Mouse (Mus musculus) lung, adult 18-20 months (tissue): ENCODE data around the gene A230072I06Rik.
A peak's percentile ranks its signal among the peaks of the same experiment; 100 is the strongest.

Source experiments
- DNase-seq, 2 experiments: peaks; one replicate each; pipeline ENCODE4 v3.0.0; 2022; ENCODE audit warnings: mixed read lengths in 2 of 2

A230072I06Rik gene

GRCm38 (mm10) chr8:12278663-12279312 is at the start of gene A230072I06Rik:
TSS of gene A230072I06Rik (plus strand) at chr8:12278819.
- peak in 1 of 2 experiments; percentile 7 for DNase-seq

- DNase-seq = no peak
Measured at GRCm38 (mm10) chr8:12234039-12234438, 44.6 kb upstream of the A230072I06Rik start.

DNA sequence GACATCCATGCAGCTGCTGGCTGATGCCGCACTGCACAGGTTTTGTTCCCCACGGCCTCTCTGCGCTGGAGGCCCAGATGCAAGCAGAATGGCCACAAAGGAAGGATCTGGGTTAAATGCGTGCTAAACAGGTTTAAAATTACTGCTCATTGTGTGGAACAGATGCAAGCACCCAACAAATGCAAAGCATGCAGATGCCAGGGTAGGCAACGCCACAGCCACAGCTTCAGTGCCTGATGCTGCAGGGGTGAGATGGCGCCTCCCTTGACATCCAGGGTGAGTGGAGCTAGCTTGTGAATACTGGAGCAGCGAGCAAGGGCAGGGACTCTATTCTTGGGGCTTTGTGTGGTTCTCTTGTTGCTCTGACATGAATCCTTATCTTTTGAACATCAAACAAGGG is 39.8 kb upstream of the A230072I06Rik start:
- DNase-seq = no peak

- no peak for DNase-seq
Measured at GRCm38 (mm10) chr8:12240143-12240542, 38.5 kb upstream of the A230072I06Rik start.

DNA sequence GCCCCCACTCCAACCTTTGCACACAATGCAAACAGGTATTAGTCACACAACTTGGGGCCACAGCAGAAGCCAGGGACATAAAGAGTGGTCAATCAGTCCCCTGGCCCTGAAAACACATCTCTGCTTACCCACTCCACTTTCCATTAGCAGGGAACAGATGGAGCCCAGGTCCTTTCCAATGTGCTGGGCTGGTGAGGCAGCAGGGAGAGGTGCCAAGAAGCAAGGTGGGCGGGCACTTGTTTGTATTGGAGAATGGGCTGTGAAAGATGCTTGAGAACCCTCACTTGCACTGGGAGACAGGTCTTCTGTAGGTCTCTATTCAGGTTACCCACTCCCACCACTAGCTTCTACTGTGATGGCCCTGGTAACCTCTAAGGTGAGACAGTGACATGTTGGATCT is 34.9 kb upstream of the A230072I06Rik start:
- no peak for DNase-seq

GRCm38 (mm10) chr8:12259890-12260289 is 18.7 kb upstream of the A230072I06Rik start:
- DNase-seq = no peak

DNA sequence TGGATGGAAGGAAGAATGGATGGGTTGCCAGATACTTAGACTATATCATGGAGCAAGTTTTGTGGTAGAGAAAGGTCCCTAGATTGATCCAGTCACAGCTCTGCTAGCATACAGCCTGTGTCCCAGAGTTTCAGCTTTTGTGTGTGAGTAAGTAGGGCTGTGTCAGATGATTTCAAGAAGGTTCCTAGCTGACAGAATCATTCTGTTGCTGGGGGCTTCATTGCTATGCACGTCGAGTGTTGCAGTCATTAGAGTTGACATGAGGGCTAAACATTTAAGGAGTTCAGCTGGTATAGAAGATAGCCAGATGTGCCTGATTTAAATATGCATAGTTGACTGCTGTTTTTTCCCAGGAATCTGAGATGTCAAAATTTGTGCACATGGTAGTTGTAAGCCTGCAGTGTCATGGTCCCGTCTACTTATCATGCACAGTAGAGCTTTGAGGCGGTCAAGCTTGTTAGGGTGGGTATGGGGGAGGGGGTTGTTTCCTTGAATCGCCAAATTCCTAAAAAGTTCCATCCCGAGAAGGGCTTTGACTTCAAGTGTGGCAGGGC is 18.1 kb upstream of the A230072I06Rik start:
- DNase-seq = no peak

DNA sequence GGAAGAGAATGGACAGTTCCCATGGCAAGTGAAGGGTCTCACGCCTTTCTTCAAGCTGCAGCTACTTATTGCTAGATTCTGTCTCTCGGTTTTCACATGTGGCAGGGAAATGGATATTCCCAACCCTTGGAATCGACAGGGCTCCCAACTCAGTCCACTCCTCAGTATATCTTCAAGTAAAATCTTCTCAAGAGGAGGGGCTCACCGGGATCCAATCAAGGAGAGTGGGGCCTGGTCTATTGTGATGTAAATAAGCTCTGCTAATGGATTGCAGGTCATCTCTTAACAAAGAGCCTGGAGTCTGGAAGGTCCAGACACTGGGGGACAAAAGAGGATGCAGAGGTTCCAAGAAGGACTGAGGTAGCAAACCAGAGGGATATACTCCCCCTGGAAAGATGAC is 17.1 kb upstream of the A230072I06Rik start:
- DNase-seq = no peak

DNA sequence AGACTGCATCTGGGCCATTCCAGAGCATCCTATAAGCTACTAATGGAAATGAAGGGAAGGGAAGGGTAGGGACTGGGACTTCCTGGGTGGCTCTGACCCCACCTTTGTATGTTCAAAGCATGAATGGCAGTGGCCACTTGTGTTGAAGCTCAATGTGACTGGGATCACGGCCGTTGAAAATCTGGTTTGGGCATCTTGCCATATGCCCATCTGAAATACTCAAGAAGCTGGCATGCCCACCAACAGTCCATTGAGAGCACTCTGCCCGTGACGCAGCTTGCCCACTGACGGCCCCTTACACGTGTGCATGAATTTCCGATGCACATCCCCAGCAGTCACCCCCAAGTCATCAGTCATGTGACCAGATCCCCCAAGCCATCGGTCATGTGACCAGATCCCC is 13.6 kb upstream of the A230072I06Rik start:
- no peak for DNase-seq

GRCm38 (mm10) chr8:12267863-12268262 is 10.8 kb upstream of the A230072I06Rik start:
- DNase-seq = no peak

GRCm38 (mm10) chr8:12268306-12268829 is 10.3 kb upstream of the A230072I06Rik start:
- no peak for DNase-seq

DNA sequence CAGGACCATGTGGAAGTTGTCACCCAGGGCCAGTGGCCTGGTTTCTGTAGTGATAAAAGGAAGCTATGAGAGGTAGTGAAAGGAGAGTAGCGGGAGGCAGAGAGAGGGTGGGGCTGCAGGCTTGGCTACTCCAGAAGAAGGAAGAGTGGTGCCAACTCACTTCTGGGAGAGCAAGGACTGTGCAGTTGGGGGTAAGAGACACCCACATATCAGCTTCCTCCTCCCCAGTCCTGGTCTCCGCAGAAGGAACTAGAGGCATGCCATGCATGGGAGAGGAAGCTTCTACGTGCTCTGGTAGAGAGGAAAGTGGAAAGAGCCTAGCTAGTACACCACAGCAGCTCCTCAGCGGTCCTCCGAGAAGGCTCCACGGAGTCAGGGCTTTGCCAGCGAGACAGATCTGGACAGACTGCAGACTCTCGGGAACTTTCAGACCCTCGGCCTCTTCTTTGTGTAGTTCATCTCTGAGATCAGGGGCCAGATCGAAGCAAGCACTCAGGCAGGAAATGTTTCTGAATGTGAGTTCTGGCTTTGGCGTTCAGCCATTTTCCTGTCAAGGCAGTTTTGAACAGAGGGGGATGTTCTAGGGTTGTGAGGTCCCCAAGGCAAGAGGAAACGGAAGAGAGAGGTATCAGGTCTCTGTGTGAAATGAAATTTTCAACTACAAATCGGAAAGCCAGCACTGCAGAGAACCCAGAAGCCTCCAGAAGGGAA is 1.0 kb downstream of the A230072I06Rik start:
- no peak for DNase-seq

DNA sequence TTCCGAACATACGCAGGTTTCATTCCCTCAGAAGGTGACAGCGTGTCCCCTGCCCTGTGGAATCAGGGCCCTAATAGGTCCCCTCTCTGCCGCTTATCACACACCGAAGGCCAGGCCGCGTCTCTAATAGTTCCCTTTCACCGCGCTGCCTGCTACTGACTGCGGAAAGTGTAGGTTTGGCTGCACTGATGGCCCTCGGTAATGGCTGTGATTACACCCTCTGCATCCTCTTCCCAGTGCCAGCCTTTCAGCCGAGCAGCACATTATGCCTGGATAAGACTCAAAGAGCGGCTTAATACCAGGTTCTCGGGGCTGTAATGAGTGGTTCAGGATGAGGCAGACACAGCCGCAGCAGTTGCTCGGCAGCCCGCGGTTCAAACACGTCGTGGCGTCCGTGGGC is 3.5 kb downstream of the A230072I06Rik start:
- no peak for DNase-seq

- no peak for DNase-seq
Measured at GRCm38 (mm10) chr8:12290551-12290950, 11.9 kb downstream of the A230072I06Rik start.

- DNase-seq = no peak
Measured at GRCm38 (mm10) chr8:12298326-12298950, 19.8 kb downstream of the A230072I06Rik start.

DNA sequence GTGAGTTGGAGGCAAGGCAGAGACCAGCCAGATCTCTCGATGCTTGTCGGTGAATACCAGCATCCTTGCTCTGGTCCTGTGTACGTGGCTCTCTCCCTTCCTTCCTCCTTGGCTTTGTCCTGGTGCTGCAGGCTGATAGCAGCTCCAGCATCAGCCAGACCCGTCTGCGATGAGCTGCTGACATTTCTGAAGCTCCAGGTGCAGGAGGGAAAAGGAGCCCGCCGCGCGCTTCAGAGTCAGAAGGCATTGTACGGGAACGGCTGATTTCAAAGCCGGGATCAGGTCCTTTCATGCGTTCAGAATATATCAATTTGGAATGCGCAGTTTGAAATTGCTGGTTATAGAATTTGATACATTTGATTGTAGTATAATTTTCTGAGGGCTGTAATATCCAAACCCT is 23.4 kb downstream of the A230072I06Rik start:
- no peak for DNase-seq

DNA sequence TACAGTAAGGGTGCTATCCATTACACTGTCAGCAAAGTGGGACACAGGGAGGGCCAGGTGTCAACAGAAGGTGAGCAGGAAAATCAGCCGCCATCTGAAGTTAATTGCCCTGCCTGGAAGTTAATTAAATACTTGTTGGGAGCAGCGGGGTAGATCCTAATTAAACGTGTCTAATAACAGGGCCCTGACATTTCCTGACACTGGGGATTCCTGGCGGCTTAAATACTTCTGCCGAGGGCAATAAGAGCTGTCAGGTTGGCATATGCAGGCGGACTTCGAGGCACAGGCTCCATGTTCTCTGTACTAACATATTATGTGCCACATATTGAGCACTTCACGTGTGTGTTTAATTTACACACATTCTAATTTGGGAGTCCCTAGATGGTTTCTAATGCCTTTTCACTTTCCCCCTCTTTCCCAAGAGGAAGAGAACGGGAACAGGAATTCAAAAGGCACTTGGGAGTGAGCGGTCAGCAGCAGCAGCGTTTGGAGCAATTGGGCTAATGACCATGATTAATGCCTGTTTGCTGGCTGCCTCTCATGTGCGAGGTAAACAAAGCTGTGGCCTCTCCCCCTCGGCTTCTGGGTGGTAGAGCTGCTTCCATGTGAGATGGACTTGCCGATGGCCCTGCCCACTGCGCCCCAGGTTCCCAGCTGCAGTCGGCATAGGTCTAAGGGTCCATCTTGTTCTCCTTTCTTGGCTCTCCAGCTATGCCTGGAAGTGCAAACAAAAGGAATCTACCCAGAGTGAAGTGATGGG is 34.5 kb downstream of the A230072I06Rik start:
- no peak for DNase-seq

GRCm38 (mm10) chr8:12314258-12314657 is 35.6 kb downstream of the A230072I06Rik start:
- no peak for DNase-seq

- no peak for DNase-seq
Measured at GRCm38 (mm10) chr8:12315177-12315576, 36.6 kb downstream of the A230072I06Rik start.

- DNase-seq = no peak
Measured at GRCm38 (mm10) chr8:12319755-12320455, 41.3 kb downstream of the A230072I06Rik start.

- no peak for DNase-seq
Measured at GRCm38 (mm10) chr8:12322071-12322470, 43.5 kb downstream of the A230072I06Rik start.

- DNase-seq = no peak
Measured at GRCm38 (mm10) chr8:12323238-12323637, 44.6 kb downstream of the A230072I06Rik start.
